Mouse (Mus musculus): ENCODE data around the gene Fubp1.

- no peak for TF ChIP-seq PAX5 (IDR thresholded peaks at IDR 0.05; ENCODE audit: low read length)
- TF ChIP-seq CTCF (conservative IDR thresholded peaks at IDR 0.05 in 1 of 2, IDR thresholded peaks at IDR 0.05 in 1 of 2; ENCODE audit: low read depth in 2 of 2, low read length in 2 of 2), result no peak
- no peak for TF ChIP-seq EP300 (IDR thresholded peaks at IDR 0.05; ENCODE audit: low read length)
- no peak for TF ChIP-seq POLR2A (IDR thresholded peaks at IDR 0.05; ENCODE audit: low read depth, low read length)
- no peak for TF ChIP-seq IRF4 (IDR thresholded peaks at IDR 0.05; ENCODE audit: low read depth, low read length)
- no peak for TF ChIP-seq BHLHE40 (IDR thresholded peaks at IDR 0.05; ENCODE audit: low read depth, low read length)
- no peak for TF ChIP-seq USF2 (conservative IDR thresholded peaks at IDR 0.05; ENCODE audit: low read depth, low read length)
- no peak for TF ChIP-seq POLR2AphosphoS2 (IDR thresholded peaks at IDR 0.05; ENCODE audit: low read depth, low read length)
- TF ChIP-seq E2F4 (IDR thresholded peaks at IDR 0.05; ENCODE audit: insufficient replicate concordance, low read depth, low read length), result no peak
- TF ChIP-seq USF1 (IDR thresholded peaks at IDR 0.05; ENCODE audit: low read depth, low read length), result no peak
- no peak for TF ChIP-seq JUN (IDR thresholded peaks at IDR 0.05; ENCODE audit: insufficient read depth, low read depth, low read length)
- no peak for TF ChIP-seq MAFK (IDR thresholded peaks at IDR 0.05; ENCODE audit: insufficient replicate concordance, low read length)
- no peak for TF ChIP-seq TBP (conservative IDR thresholded peaks at IDR 0.05; ENCODE audit: low read depth, low read length)
- TF ChIP-seq JUND (conservative IDR thresholded peaks at IDR 0.05; ENCODE audit: low read depth, low read length), result no peak
These were observed 54.2 kb downstream of the Fubp1 start for GRCm38 (mm10) chr3:152264374-152264773.

Measured in CH12.LX (cell line).